ENCODE assay signal across 21 mouse cellular contexts in genomic region chr3:107831875-107832554, GRCm38 (mm10). TPM values are rescaled to one million over a fixed set of nuclear protein-coding genes. Genes with fewer than 3 reads are reported as not detected.
DNase-seq lines count a peak whose midpoint lies in the region; ATAC-seq lines count a peak whose summit lies in the region.
"Had no signal": no experiment of that assay in that cellular context is flagged by ENCODE, and none has a peak within 500 bp of the region (broad histone marks: within the 10 kb centered on the region; RNA-seq: fewer than 3 reads in every experiment).

No protein-coding gene starts in this region.

- H3K36me3 ChIP-seq in embryonic facial prominence, embryonic 11.5 days (replicated peaks; ENCODE audit: control insufficient read depth, insufficient read depth, low read depth, low read length) = no peaks in the 10 kb centered on the region
- H3K36me3 ChIP-seq in embryonic facial prominence, embryonic 10.5 days (replicated peaks) = no peaks in the 10 kb centered on the region
- H3K36me3 ChIP-seq in heart, embryonic 10.5 days = no peaks in the 10 kb centered on the region
- H3K36me3 ChIP-seq: limb, embryonic 15.5 days; lung, embryonic 15.5 days; midbrain, embryonic 12.5 days had no signal

- 0 out of 2 replicates have a peak, but pooled peaks have one; percentile 35 for ATAC-seq in embryonic facial prominence, embryonic 11.5 days (replicated peaks; ENCODE audit: insufficient number of reproducible peaks, low FRiP score, low TSS enrichment, low read depth)

- no peak overlapping the region for H3K27ac ChIP-seq in embryonic facial prominence, embryonic 11.5 days (replicated peaks; ENCODE audit: low read depth, low read length)
- H3K27ac ChIP-seq in embryonic facial prominence, embryonic 10.5 days (replicated peaks) = no peak overlapping the region
- H3K27ac ChIP-seq in heart, embryonic 10.5 days = peak overlapping the region; percentile 37; the same call in 1 of the 2 replicates
- H3K27ac ChIP-seq: limb, embryonic 15.5 days; lung, embryonic 15.5 days; midbrain, embryonic 12.5 days had no signal

- intact Hi-C loops in gastrocnemius, postnatal 14 days (cut with DNase I; ENCODE audit: low total_unique reads) = no loop called here

- no peak for DNase-seq in embryonic facial prominence, embryonic 11.5 days (ENCODE audit: low spot score)
- no peak for DNase-seq in embryonic facial prominence, embryonic 10.5 days (ENCODE audit: low spot score)
- no peak for DNase-seq in heart, embryonic 10.5 days (ENCODE audit: low spot score)
- no peak for DNase-seq in heart, postnatal 4 days
- peak; percentile 59 for DNase-seq in 3134 (ENCODE audit: extremely low read depth, insufficient read length, low spot score)
- peak; percentile 52 for DNase-seq in gastrocnemius, postnatal 14 days
- no peak for DNase-seq in layer of hippocampus, postnatal 36 days
- no peak for DNase-seq in spleen, postnatal 10 days (ENCODE audit: low spot score in 2 of 2)
- DNase-seq: adrenal gland, postnatal 25 days; B cell, adult 2 months; cerebellum, postnatal 36 days; forebrain, postnatal 0 days; kidney, adult 9 months had no signal

- H3K9me3 ChIP-seq in embryonic facial prominence, embryonic 11.5 days (replicated peaks; ENCODE audit: control insufficient read depth, low read length) = no peaks in the 10 kb centered on the region
- H3K9me3 ChIP-seq in embryonic facial prominence, embryonic 10.5 days = no peaks in the 10 kb centered on the region
- no peaks in the 10 kb centered on the region for H3K9me3 ChIP-seq in heart, embryonic 10.5 days
- H3K9me3 ChIP-seq: limb, embryonic 15.5 days; lung, embryonic 15.5 days; midbrain, embryonic 12.5 days had no signal

- no peak overlapping the region for H3K4me3 ChIP-seq in embryonic facial prominence, embryonic 11.5 days (ENCODE audit: low read depth, low read length)
- no peak overlapping the region for H3K4me3 ChIP-seq in embryonic facial prominence, embryonic 10.5 days
- no peak overlapping the region for H3K4me3 ChIP-seq in heart, embryonic 10.5 days
- H3K4me3 ChIP-seq: limb, embryonic 15.5 days; lung, embryonic 15.5 days; midbrain, embryonic 12.5 days had no signal

- no peaks in the 10 kb centered on the region for H3K27me3 ChIP-seq in embryonic facial prominence, embryonic 11.5 days (ENCODE audit: control insufficient read depth, insufficient read depth, low read length)
- 0 out of 2 replicates have a peak, but pooled peaks cover 3% of the 10 kb centered on the region for H3K27me3 ChIP-seq in embryonic facial prominence, embryonic 10.5 days (replicated peaks; ENCODE audit: low read depth, poor library complexity, severe bottlenecking)
- H3K27me3 ChIP-seq in heart, embryonic 10.5 days (ENCODE audit: insufficient read depth, poor library complexity, severe bottlenecking) = peaks cover 12% of the 10 kb centered on the region; the same call in 1 of the 2 replicates
- H3K27me3 ChIP-seq: limb, embryonic 15.5 days; lung, embryonic 15.5 days; midbrain, embryonic 12.5 days had no signal

- no peaks in the 10 kb centered on the region; the same call in 1 of the 2 replicates for H3K4me1 ChIP-seq in embryonic facial prominence, embryonic 11.5 days (ENCODE audit: control insufficient read depth, insufficient read depth, low read length)
- H3K4me1 ChIP-seq in embryonic facial prominence, embryonic 10.5 days = peaks cover 41% of the 10 kb centered on the region
- peaks cover 52% of the 10 kb centered on the region for H3K4me1 ChIP-seq in heart, embryonic 10.5 days

- no peak overlapping the region for H3K9ac ChIP-seq in embryonic facial prominence, embryonic 11.5 days (replicated peaks; ENCODE audit: low read length)
- H3K9ac ChIP-seq: forebrain, postnatal 0 days; limb, embryonic 15.5 days; lung, embryonic 15.5 days; midbrain, embryonic 12.5 days had no signal

- WGBS in embryonic facial prominence, embryonic 11.5 days = 51% methylated on average over 10 of the region's 10 CpGs
- WGBS in embryonic facial prominence, embryonic 10.5 days = 49% methylated on average over 10 of the region's 10 CpGs
- 68% methylated on average over 10 of the region's 10 CpGs for WGBS in heart, embryonic 10.5 days

- no peak overlapping the region for H3K4me2 ChIP-seq in embryonic facial prominence, embryonic 11.5 days (ENCODE audit: low read depth, low read length)
- H3K4me2 ChIP-seq: limb, embryonic 15.5 days; lung, embryonic 15.5 days; midbrain, embryonic 12.5 days had no signal

RNA-seq across cellular contexts. Expression of gene Eps8l3, which starts 45.0 kb away (rescaled TPM):
- not detected in 2 replicates for polyA plus RNA-seq in embryonic facial prominence, embryonic 11.5 days (2014; fragmentation: Nextera tagmentation; extraction: Ambion mirVana)
- not detected in 2 replicates for polyA plus RNA-seq in embryonic facial prominence, embryonic 10.5 days (2016; fragmentation: Nextera tagmentation; extraction: Ambion mirVana)
- not detected in 2 replicates for polyA plus RNA-seq in heart, embryonic 10.5 days (2016; fragmentation: Nextera tagmentation; extraction: Ambion mirVana)
- not detected for total RNA-seq in heart, postnatal 4 days (2021)
- total RNA-seq in gastrocnemius, postnatal 14 days (2021) = not detected
- total RNA-seq in layer of hippocampus, postnatal 36 days (2021) = not detected
- total RNA-seq: adrenal gland, postnatal 25 days; forebrain, postnatal 0 days; layer of hippocampus, adult 18-20 months; left cerebral cortex, adult 8-10 months had no signal
- polyA plus RNA-seq: embryonic facial prominence, embryonic 14.5 days; forebrain, postnatal 0 days; heart, embryonic 14.5 days; limb, embryonic 15.5 days; lung, embryonic 15.5 days; midbrain, embryonic 12.5 days; urinary bladder, adult 2 months had no signal

Comparison
In these comparisons a context has a peak if more than half of its experiments do, and no peak if none do; other contexts are left out.
1. DNase-seq: peak in 3134 (single experiment) and gastrocnemius, postnatal 14 days (single experiment); none in embryonic facial prominence, embryonic 11.5 days (single experiment), embryonic facial prominence, embryonic 10.5 days (single experiment), heart, embryonic 10.5 days (single experiment), heart, postnatal 4 days (single experiment), layer of hippocampus, postnatal 36 days (0 of 2) and spleen, postnatal 10 days (0 of 2).